Mouse (Mus musculus) embryonic fibroblast, embryonic 13.5 days (primary cell): ENCODE measurements at regions not wholly inside any gene's neighbourhood (a gene's known extent, or its start where the extent isn't known, plus 50 kb on each side); places are given as distances from the start of the nearest gene placed in this dataset.

ENCODE experiments used
- H3K27ac ChIP-seq: 2 replicates; pipeline ENCODE4 v1.5.1; 2012; ENCODE audit warnings: low read length, control low read depth, inconsistent platforms; ENCODE audit not compliant: insufficient read depth
- H3K4me1 ChIP-seq: 2 replicates; pipeline ENCODE4 v1.6.1; 2011; ENCODE audit warnings: low read length; ENCODE audit not compliant: control insufficient read depth, insufficient read depth
- H3K4me3 ChIP-seq: 2 replicates; pipeline ENCODE4 v1.5.1; 2011; ENCODE audit warnings: mild to moderate bottlenecking, control low read depth, low read length; ENCODE audit not compliant: insufficient read depth
- CTCF ChIP-seq: IDR thresholded peaks from 2 replicates; pipeline ENCODE4 v1.5.1; 2011; ENCODE audit warnings: mild to moderate bottlenecking, control low read depth, low read length, moderate library complexity, borderline replicate concordance; ENCODE audit not compliant: insufficient read depth
- POLR2A ChIP-seq: IDR thresholded peaks from 2 replicates; pipeline ENCODE4 v1.6.1; 2011; ENCODE audit warnings: low read depth, mild to moderate bottlenecking, control low read depth, low read length, moderate library complexity

GRCm38 (mm10) chr4:9010381-9011128 is 771.7 kb upstream of the Car8 start:
- no peak overlapping the region for H3K4me3 ChIP-seq
- H3K4me1 ChIP-seq: peaks cover 2% of the 10 kb centered on the region
- H3K27ac ChIP-seq: no peak overlapping the region
- TF ChIP-seq CTCF: no peak
- no peak for TF ChIP-seq POLR2A

GRCm38 (mm10) chr4:9009656-9010055 is 770.8 kb upstream of the Car8 start:
- H3K27ac ChIP-seq: no peak overlapping the region
- no peak overlapping the region for H3K4me3 ChIP-seq

GRCm38 (mm10) chr4:9005938-9006626 is 767.2 kb upstream of the Car8 start:
- Histone ChIP-seq H3K4me3 (no peak overlapping the region), H3K27ac (no peak overlapping the region), H3K4me1 (peaks cover 2% of the 10 kb centered on the region; the same call in 1 of the 2 replicates)
- TF ChIP-seq CTCF: no peak
- no peak for TF ChIP-seq POLR2A

More at GRCm38 (mm10) chr4:9009656-9010055, 770.8 kb upstream of the Car8 start:
- H3K4me1 ChIP-seq: peaks cover 2% of the 10 kb centered on the region; the same call in 1 of the 2 replicates
- TF ChIP-seq POLR2A (no peak), CTCF (no peak)

DNA sequence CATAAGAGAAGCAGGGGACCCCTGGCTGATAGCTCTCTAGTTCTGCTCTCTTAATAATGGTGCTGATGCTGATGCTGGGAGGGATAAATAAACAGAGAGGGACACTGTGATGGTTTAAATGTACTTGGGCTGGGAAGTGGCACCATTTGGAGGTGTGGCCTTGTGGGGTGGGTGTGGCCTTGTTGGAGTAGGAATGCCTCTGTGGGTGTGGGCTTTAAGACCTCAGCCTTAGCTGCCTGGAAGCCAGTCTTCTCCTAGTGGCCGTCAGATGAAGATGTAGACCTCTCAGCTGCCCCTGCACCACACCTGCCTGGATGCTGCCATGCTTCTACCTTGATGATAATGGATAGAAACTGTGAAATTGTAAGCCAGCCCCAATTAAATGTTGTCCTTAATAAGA is 765.0 kb upstream of the Car8 start:
- TF ChIP-seq POLR2A (no peak), CTCF (no peak)
- H3K4me3 ChIP-seq: no peak overlapping the region
- H3K4me1 ChIP-seq: peaks cover 2% of the 10 kb centered on the region; the same call in 1 of the 2 replicates
- H3K27ac ChIP-seq: no peak overlapping the region

DNA sequence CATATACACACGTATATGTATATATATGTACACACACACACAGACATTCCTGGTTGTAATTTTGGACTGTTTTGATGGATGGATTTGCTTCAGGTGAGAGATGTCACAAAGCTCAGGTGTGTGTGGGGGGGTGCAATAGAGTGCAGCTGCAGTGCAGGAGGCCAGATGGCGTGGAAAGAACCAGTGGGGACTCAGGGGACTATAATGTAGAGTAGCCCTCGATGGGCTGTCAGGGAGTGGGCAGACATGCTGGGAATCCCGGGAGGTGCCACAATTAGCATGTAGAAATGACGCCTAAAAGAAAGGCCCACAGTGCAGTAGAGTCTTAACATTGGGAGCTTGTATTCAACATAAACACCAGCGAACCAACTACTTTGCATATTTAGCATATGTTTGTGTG is 763.5 kb upstream of the Car8 start:
- TF ChIP-seq POLR2A (no peak), CTCF (no peak)
- H3K4me3 ChIP-seq: no peak overlapping the region
- no peaks in the 10 kb centered on the region for H3K4me1 ChIP-seq
- H3K27ac ChIP-seq: no peak overlapping the region

- TF ChIP-seq POLR2A: no peak
- Histone ChIP-seq H3K4me3 (no peak overlapping the region), H3K27ac (no peak overlapping the region), H3K4me1 (no peaks in the 10 kb centered on the region)
These were observed 759.8 kb upstream of the Car8 start for GRCm38 (mm10) chr4:8998606-8999005.

DNA sequence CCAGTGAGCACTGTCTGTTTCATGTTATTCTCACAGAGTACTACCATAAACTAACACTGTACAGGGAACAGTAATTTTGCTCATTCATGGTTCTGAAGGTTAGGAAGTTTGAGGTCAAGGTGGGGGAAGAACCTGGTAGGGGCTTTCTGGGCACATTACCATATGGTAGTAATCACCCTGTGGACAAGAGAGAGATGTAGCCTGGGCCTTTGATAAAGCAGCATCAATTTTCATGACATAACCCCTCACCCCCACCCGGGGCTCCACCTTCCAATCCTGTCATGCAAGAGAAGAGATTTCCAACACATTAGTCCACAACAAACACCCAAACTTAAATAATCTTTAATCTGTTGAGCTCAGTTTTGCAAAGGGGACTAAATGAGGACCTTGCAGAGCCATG is 753.3 kb upstream of the Car8 start:
- H3K4me3 ChIP-seq: no peak overlapping the region
- no peak overlapping the region for H3K27ac ChIP-seq
- TF ChIP-seq POLR2A: no peak
- TF ChIP-seq CTCF: no peak
- H3K4me1 ChIP-seq: no peaks in the 10 kb centered on the region

DNA sequence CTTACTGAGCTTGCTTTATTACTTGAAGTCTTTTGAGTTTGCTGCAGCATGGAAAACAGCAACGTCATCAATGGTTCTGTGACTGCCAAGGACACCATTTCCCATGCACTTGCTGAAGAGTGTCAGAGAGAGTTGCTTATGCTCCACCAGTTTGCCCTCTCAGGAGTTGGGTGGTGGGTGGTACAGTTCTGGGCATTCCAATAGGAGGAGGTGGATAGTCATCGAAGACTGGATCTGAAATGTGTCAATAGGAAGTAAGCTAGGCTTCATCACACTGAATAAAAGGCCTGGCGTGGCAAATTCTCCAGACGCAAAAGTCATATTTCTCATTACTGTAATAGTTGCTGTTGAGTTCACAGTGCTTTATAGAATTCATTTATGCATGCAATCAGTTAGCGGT is 751.7 kb upstream of the Car8 start:
- Histone ChIP-seq H3K4me1 (no peaks in the 10 kb centered on the region), H3K4me3 (no peak overlapping the region), H3K27ac (no peak overlapping the region)
- TF ChIP-seq POLR2A (no peak), CTCF (no peak)

DNA sequence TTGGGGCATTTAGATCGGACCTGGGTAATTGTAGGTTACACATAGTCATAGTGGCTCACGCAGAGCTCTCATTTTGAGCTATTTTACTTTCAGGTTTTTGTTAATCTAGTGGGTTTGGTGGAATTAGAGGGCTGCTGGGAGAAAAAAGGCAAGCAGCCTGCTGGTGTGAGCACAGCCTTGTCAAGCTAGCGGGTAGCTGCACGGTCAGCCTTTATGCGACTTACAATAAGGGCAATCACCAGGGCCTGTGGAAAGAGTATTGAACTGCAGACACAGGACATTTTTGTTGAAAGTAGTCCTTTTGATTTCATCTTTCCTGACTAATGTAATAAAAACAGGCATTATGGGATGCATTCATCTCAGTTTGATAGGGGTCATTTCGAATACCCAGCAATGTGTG is 750.8 kb upstream of the Car8 start:
- no peaks in the 10 kb centered on the region for H3K4me1 ChIP-seq
- H3K27ac ChIP-seq: no peak overlapping the region
- no peak overlapping the region for H3K4me3 ChIP-seq
- TF ChIP-seq CTCF: no peak
- TF ChIP-seq POLR2A: no peak

- H3K4me1 ChIP-seq: no peaks in the 10 kb centered on the region
- TF ChIP-seq CTCF (no peak), POLR2A (no peak)
- H3K27ac ChIP-seq: no peak overlapping the region
- H3K4me3 ChIP-seq: no peak overlapping the region
These were observed 750.3 kb upstream of the Car8 start for GRCm38 (mm10) chr4:8989110-8989509.

DNA sequence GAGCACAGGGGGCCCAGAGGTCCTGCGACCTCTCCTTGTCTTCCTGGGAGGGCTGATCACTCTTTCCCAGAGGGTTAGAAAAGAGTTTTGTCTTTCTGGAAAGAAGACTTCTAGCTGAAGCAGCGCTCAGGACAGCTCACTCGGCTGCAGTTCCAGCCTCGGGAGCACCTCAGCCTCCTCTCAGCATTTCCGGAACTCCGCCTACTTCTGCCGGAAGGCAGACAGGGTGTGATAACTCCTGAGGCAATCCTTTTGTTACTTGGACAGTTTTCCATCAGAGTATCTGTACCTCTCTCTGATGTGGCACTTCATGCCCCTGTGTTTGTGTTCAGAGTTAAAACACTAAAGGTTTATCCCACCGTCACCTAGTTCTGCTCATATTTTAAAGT is 749.5 kb upstream of the Car8 start:
- Histone ChIP-seq H3K4me3 (no peak overlapping the region), H3K4me1 (no peaks in the 10 kb centered on the region), H3K27ac (no peak overlapping the region)
- TF ChIP-seq CTCF: no peak
- no peak for TF ChIP-seq POLR2A
